Comparison of ENCODE assay signal across 9 mouse cellular contexts in the genomic region with DNA sequence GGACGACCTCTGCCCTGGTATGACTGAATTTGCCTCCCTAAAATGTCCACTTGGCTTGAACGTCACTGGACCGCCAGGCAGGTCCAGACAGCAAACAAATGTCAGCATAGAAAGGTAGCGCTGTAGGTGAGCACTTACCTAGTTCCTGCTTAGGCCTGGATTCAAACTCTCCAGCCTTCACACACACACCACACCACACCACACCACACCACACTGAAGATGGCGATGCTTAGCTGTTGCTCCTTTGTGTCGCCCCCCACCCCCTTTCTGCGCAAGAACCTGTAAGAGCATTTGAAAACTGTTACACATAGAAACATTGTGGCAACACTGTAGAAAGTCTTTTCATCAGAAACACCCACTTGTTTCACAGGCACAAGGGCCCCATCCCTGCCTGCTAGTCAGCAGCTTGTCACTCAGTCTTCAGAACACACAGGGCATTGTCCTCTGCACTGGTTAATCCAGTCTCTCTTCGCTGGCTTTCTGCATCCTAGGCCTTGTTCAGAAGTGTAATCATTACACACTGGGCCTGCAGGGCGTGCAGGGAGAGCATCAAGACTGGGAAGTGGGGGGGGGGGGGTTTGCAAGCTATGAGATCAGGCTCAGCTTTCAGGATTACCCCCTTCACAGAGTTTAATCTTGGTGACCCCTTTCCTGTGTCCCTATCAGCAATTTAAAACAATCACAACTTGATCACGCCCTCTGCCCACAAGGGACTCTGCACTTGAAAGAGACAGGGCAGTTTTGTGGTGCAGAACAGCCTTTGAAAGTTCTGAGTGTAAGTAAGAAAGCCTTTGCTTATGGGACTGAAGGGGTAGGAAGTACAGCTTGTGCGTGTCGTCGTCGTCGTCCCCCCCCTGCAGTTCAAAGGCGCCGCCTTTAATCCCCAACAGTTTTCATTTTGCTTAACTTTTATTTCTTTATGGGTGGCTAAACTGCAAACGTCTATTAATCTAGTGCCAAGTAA.
DNase-seq lines count a peak whose midpoint lies in the region; ATAC-seq and TF ChIP-seq lines count a peak whose summit lies in the region.
"Had no signal": no experiment of that assay in that cellular context is flagged by ENCODE, and none has a peak within 500 bp of the region (broad histone marks: within the 10 kb centered on the region; RNA-seq: fewer than 3 reads in every experiment).

No protein-coding gene starts in this region.

- H3K36me3 ChIP-seq in hindbrain, postnatal 0 days (ENCODE audit: insufficient read depth, low read length) = no peaks in the 10 kb centered on the region
- no peaks in the 10 kb centered on the region for H3K36me3 ChIP-seq in midbrain, embryonic 13.5 days

- intact Hi-C loops in heart, postnatal 25 days (cut with DNase I) = no loop called here

- peak overlapping the region; percentile 12; the same call in 1 of the 2 replicates for H3K27ac ChIP-seq in hindbrain, postnatal 0 days
- H3K27ac ChIP-seq in midbrain, embryonic 13.5 days = peak overlapping the region; percentile 64

- H3K9me3 ChIP-seq in hindbrain, postnatal 0 days (ENCODE audit: low read length) = no peaks in the 10 kb centered on the region
- no peaks in the 10 kb centered on the region for H3K9me3 ChIP-seq in midbrain, embryonic 13.5 days

- no peaks in the 10 kb centered on the region for H3K4me1 ChIP-seq in hindbrain, postnatal 0 days (ENCODE audit: insufficient read depth, low read length)
- H3K4me1 ChIP-seq in midbrain, embryonic 13.5 days (replicated peaks) = peaks cover 19% of the 10 kb centered on the region

- TF ChIP-seq CTCF in hindbrain, postnatal 0 days (IDR thresholded peaks at IDR 0.05; ENCODE audit: low read depth) = no peak

- H3K4me2 ChIP-seq in hindbrain, postnatal 0 days (ENCODE audit: low read depth, low read length) = no peak overlapping the region
- H3K4me2 ChIP-seq in midbrain, embryonic 13.5 days (replicated peaks) = no peak overlapping the region

- H3K9ac ChIP-seq in hindbrain, postnatal 0 days (replicated peaks; ENCODE audit: low read length) = no peak overlapping the region
- peak overlapping the region; percentile 32; the same call in 1 of the 2 replicates for H3K9ac ChIP-seq in midbrain, embryonic 13.5 days (replicated peaks)

- no peak overlapping the region for H3K4me3 ChIP-seq in hindbrain, postnatal 0 days (ENCODE audit: low read length)
- no peak overlapping the region for H3K4me3 ChIP-seq in midbrain, embryonic 13.5 days (replicated peaks)

- WGBS in hindbrain, postnatal 0 days = 36% methylated on average over 18 of the region's 18 CpGs
- WGBS in midbrain, embryonic 13.5 days = 20% methylated on average over 18 of the region's 18 CpGs

- DNase-seq in NIH3T3 (ENCODE audit: low read depth) = peak; percentile 37
- DNase-seq in embryo, embryonic 9.5 days (ENCODE audit: extremely low spot score) = peak; percentile 48
- DNase-seq in hindbrain, postnatal 0 days (ENCODE audit: low spot score) = no peak
- no peak for DNase-seq in adrenal gland, adult 18-20 months (ENCODE audit: low spot score in 2 of 2)
- no peak for DNase-seq in heart, postnatal 25 days (ENCODE audit: low spot score)
- DNase-seq in left cerebral cortex, adult 11 months (ENCODE audit: low spot score) = no peak
- DNase-seq: thymus, postnatal 4 days had no signal

- ATAC-seq in hindbrain, postnatal 0 days = peak; percentile 79
- peak; percentile 92 for ATAC-seq in midbrain, embryonic 13.5 days
- no peak for ATAC-seq in activated CD4-positive, CD25-positive, alpha-beta regulatory T cell, adult 4 months

- no peaks in the 10 kb centered on the region for H3K27me3 ChIP-seq in hindbrain, postnatal 0 days (ENCODE audit: insufficient read depth, low read length)
- no peaks in the 10 kb centered on the region for H3K27me3 ChIP-seq in midbrain, embryonic 13.5 days

Comparison
In these comparisons a context has a peak if more than half of its experiments do, and no peak if none do; other contexts are left out.
1. DNase-seq: peak in NIH3T3 (single experiment) and embryo, embryonic 9.5 days (single experiment); none in hindbrain, postnatal 0 days (single experiment), adrenal gland, adult 18-20 months (0 of 2), heart, postnatal 25 days (single experiment) and left cerebral cortex, adult 11 months (single experiment).